Comparison of ENCODE assay signal across 10 mouse cellular contexts in genomic region chr2:164613471-164613870, GRCm38 (mm10). TPM values are rescaled to one million over a fixed set of nuclear protein-coding genes. Genes with fewer than 3 reads are reported as not detected.
DNase-seq lines count a peak whose midpoint lies in the region.
"Not testable (repeated sequence)": the region's sequence is repeated elsewhere in the genome, so short reads cannot be mapped to it uniquely, and the experiment has no call there.
"Had no signal": no experiment of that assay in that cellular context is flagged by ENCODE, and none has a peak within 500 bp of the region (broad histone marks: within the 10 kb centered on the region; RNA-seq: fewer than 3 reads in every experiment).

Gene Wfdc6b (plus strand): TSS chr2:164613522.
Gene Wfdc8 (minus strand): TSS chr2:164613626.

- intact Hi-C loops in gastrocnemius, postnatal 36 days (cut with DNase I); heart, postnatal 10 days (cut with DNase I); left cerebral cortex, postnatal 4 days (cut with DNase I): not testable (repeated sequence)

- DNase-seq in adrenal gland, postnatal 36 days: peak; percentile 52 to 78
- peak; percentile 38 to 47 for DNase-seq in gastrocnemius, postnatal 36 days
- DNase-seq in heart, postnatal 10 days: peak; percentile 29 to 50
- DNase-seq in kidney, adult 8-10 months: peak; percentile 5 to 28
- DNase-seq in left cerebral cortex, postnatal 4 days: peak; percentile 55
- DNase-seq in lung, postnatal 4 days: peak; percentile 52 to 68
- DNase-seq in right cerebral cortex, postnatal 4 days: peak; percentile 38

RNA-seq across cellular contexts. Expression of gene Wfdc6b, which starts in this region (rescaled TPM):
- not detected for total RNA-seq in adrenal gland, postnatal 36 days (2021)
- total RNA-seq in gastrocnemius, postnatal 36 days (2021): not detected
- not detected for total RNA-seq in heart, postnatal 10 days (2021)
- total RNA-seq in left cerebral cortex, postnatal 4 days (2021): under 1 TPM in 1 of 2 experiments, not detected in 1; 0.40 TPM
- total RNA-seq: gastrocnemius, postnatal 4 days; layer of hippocampus, adult 2 months; left cerebral cortex, adult 18-20 months had no signal

RNA-seq across cellular contexts. Expression of gene Wfdc8, which starts in this region (rescaled TPM):
- not detected for total RNA-seq in adrenal gland, postnatal 36 days (2021)
- not detected for total RNA-seq in gastrocnemius, postnatal 36 days (2021)
- not detected for total RNA-seq in heart, postnatal 10 days (2021)
- not detected for total RNA-seq in left cerebral cortex, postnatal 4 days (2021)
- total RNA-seq: gastrocnemius, postnatal 4 days; layer of hippocampus, adult 2 months; left cerebral cortex, adult 18-20 months had no signal

Comparison
In these comparisons a context has a peak if more than half of its experiments do, and no peak if none do; other contexts are left out.
1. Peak in every context shown above with its lines: DNase-seq.
2. Peak in DNase-seq in adrenal gland, postnatal 36 days; RNA of the genes that start here not detected or under 1 TPM.
3. Peak in DNase-seq in gastrocnemius, postnatal 36 days; RNA of the genes that start here not detected or under 1 TPM.
4. Peak in DNase-seq in heart, postnatal 10 days; RNA of the genes that start here not detected or under 1 TPM.
5. Peak in DNase-seq in left cerebral cortex, postnatal 4 days; RNA of the genes that start here not detected or under 1 TPM.